Mouse (Mus musculus): ENCODE data around the gene Pdss2. TPM values are rescaled to one million over a fixed set of nuclear protein-coding genes. Genes with fewer than 3 reads are reported as not detected.

Pdss2 gene
- polyA plus RNA-seq, 1 experiment from 2014 or later = 13.4 TPM

DNA sequence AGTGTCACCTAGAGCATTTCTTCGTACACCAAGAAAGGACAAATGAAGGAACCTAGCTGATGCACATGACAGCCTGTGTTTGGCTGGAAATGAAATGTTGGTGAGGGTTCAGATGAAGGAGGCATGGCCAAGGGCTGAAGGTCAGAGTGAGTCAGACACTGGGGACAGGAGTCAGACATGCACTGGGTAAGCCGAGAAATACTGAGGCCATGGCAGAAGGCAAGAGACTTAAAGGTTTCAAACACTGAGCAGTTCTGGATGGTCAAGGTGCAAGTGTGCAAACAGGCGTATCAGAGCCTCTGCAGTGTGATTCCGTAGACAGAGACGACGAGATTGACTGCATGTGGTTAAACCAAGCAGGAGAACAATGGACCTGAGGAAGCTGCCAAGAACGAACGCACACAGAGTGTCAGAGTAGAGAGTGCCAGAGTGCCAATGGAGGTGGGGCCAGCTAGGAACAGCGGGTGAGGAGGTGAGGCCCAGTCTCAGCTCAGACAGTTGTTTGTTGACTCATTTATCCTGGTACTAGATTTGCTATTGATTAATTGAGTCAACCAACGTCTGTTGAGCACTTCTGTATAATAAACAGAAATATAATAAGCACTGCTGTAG, 89.6 kb downstream of the Pdss2 start:
- 83% methylated on average over 10 of the region's 10 CpGs for WGBS
- ATAC-seq (ENCODE audit: insufficient number of reproducible peaks, low FRiP score, low TSS enrichment, low read depth) = no peak
- Histone ChIP-seq H3K4me3 (ENCODE audit: low read depth, low read length) (no peak overlapping the region), H3K36me3 (ENCODE audit: control insufficient read depth, insufficient read depth, low read length) (no peaks in the 10 kb centered on the region), H3K27ac (replicated peaks; ENCODE audit: low read depth, low read length) (no peak overlapping the region), H3K27me3 (ENCODE audit: control insufficient read depth, insufficient read depth, low read length) (no peaks in the 10 kb centered on the region), H3K9ac (ENCODE audit: low read length) (no peak overlapping the region), H3K9me3 (ENCODE audit: control insufficient read depth, low read length) (no peaks in the 10 kb centered on the region), H3K4me2 (ENCODE audit: low read depth, severe bottlenecking) (no peak overlapping the region), H3K4me1 (ENCODE audit: control insufficient read depth, insufficient read depth, low read length) (no peaks in the 10 kb centered on the region)
- no peak for DNase-seq (ENCODE audit: low spot score)

- Histone ChIP-seq H3K4me3 (ENCODE audit: low read depth, low read length) (no peak overlapping the region), H3K27ac (replicated peaks; ENCODE audit: low read depth, low read length) (no peak overlapping the region), H3K36me3 (ENCODE audit: control insufficient read depth, insufficient read depth, low read length) (no peaks in the 10 kb centered on the region), H3K27me3 (ENCODE audit: control insufficient read depth, insufficient read depth, low read length) (no peaks in the 10 kb centered on the region), H3K4me1 (ENCODE audit: control insufficient read depth, insufficient read depth, low read length) (no peaks in the 10 kb centered on the region), H3K9me3 (ENCODE audit: control insufficient read depth, low read length) (no peaks in the 10 kb centered on the region), H3K4me2 (ENCODE audit: low read depth, severe bottlenecking) (no peak overlapping the region), H3K9ac (ENCODE audit: low read length) (no peak overlapping the region)
- no peak for ATAC-seq (ENCODE audit: insufficient number of reproducible peaks, low FRiP score, low TSS enrichment, low read depth)
- 82% methylated on average over 2 of the region's 2 CpGs for WGBS
- no peak for DNase-seq (ENCODE audit: low spot score)
Observed at GRCm38 (mm10) chr10:43312211-43312610, 90.9 kb downstream of the Pdss2 start.

DNA sequence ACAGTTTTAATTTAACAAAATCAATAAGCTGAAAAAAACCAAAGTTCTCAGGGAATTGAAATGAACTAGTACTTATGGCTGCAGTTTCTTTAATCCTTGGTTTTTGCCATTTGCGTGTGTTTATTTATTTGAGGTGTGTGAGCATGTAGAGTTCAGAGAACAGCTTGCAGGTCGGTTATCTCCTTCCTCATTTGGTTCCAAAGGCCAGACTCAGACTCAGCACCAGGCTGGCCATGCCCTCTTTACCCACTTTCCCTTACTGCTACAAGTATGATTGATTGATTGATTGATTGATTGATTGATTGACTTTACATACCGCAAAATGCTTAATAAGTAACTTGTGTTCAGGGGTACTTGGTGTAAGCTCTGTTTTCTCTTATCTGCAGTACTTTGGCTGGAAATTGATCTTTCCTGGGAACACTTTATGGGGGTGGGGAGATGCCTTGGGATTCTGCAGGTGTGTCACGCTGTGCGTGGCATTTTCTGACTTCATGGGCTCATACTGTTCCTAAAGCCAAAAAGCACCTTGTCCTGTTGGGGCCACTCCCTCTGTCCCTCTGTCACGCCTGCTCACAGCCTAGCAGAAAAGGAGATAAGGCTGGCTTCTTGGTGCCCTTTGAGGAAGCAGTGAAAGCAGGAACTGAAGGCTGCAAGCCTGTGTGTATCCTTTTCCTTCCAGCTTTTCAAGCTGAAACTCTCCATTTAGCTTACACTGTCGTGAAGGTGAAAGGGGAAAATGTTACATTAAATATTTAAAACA, 91.6 kb downstream of the Pdss2 start:
- no peak overlapping the region for H3K4me3 ChIP-seq (ENCODE audit: low read depth, low read length)
- no peak overlapping the region for H3K27ac ChIP-seq (replicated peaks; ENCODE audit: low read depth, low read length)
- no peak for ATAC-seq (ENCODE audit: insufficient number of reproducible peaks, low FRiP score, low TSS enrichment, low read depth)
- H3K9ac ChIP-seq (ENCODE audit: low read length) = no peak overlapping the region
- H3K9me3 ChIP-seq (ENCODE audit: control insufficient read depth, low read length) = no peaks in the 10 kb centered on the region
- no peaks in the 10 kb centered on the region for H3K36me3 ChIP-seq (ENCODE audit: control insufficient read depth, insufficient read depth, low read length)
- no peak for DNase-seq (ENCODE audit: low spot score)
- H3K27me3 ChIP-seq (ENCODE audit: control insufficient read depth, insufficient read depth, low read length) = no peaks in the 10 kb centered on the region
- H3K4me2 ChIP-seq (ENCODE audit: low read depth, severe bottlenecking) = no peak overlapping the region
- 73% methylated on average over 7 of the region's 7 CpGs for WGBS
- H3K4me1 ChIP-seq (ENCODE audit: control insufficient read depth, insufficient read depth, low read length) = no peaks in the 10 kb centered on the region

DNA sequence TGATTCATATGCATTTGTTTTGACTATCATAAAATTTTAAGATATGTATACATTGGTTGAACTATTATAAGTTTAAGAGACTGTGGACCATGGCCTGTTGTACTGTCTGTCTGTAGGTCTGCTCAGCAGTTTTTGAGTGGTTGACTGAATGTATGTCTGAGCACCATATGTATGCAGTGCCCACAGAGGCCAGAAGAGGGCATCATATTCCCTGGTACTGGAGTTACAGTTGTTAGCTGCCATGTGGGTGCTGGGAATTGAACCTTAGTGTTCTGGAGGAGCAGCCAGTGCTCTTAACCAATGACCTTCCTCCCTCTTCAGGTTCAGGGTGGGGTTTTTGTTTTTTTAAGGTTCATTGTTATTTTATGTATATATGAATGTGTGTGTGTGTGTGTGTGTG, 93.9 kb downstream of the Pdss2 start:
- Histone ChIP-seq H3K9ac (ENCODE audit: low read length) (no peak overlapping the region), H3K27ac (replicated peaks; ENCODE audit: low read depth, low read length) (no peak overlapping the region), H3K9me3 (ENCODE audit: control insufficient read depth, low read length) (no peaks in the 10 kb centered on the region), H3K27me3 (ENCODE audit: control insufficient read depth, insufficient read depth, low read length) (no peaks in the 10 kb centered on the region), H3K36me3 (ENCODE audit: control insufficient read depth, insufficient read depth, low read length) (no peaks in the 10 kb centered on the region), H3K4me2 (ENCODE audit: low read depth, severe bottlenecking) (no peak overlapping the region), H3K4me3 (ENCODE audit: low read depth, low read length) (no peak overlapping the region), H3K4me1 (ENCODE audit: control insufficient read depth, insufficient read depth, low read length) (no peaks in the 10 kb centered on the region)
- ATAC-seq (ENCODE audit: insufficient number of reproducible peaks, low FRiP score, low TSS enrichment, low read depth) (no peak), DNase-seq (ENCODE audit: low spot score) (no peak)

GRCm38 (mm10) chr10:43317327-43317951, 96.2 kb downstream of the Pdss2 start:
- no peaks in the 10 kb centered on the region for H3K36me3 ChIP-seq (ENCODE audit: control insufficient read depth, insufficient read depth, low read length)
- H3K4me2 ChIP-seq (ENCODE audit: low read depth, severe bottlenecking) = no peak overlapping the region
- no peak overlapping the region for H3K27ac ChIP-seq (replicated peaks; ENCODE audit: low read depth, low read length)
- no peak for ATAC-seq (ENCODE audit: insufficient number of reproducible peaks, low FRiP score, low TSS enrichment, low read depth)
- 77% methylated on average over 9 of the region's 9 CpGs for WGBS
- no peaks in the 10 kb centered on the region for H3K4me1 ChIP-seq (ENCODE audit: control insufficient read depth, insufficient read depth, low read length)
- DNase-seq (ENCODE audit: low spot score) = no peak
- H3K9me3 ChIP-seq (ENCODE audit: control insufficient read depth, low read length) = no peaks in the 10 kb centered on the region
- no peaks in the 10 kb centered on the region for H3K27me3 ChIP-seq (ENCODE audit: control insufficient read depth, insufficient read depth, low read length)
- no peak overlapping the region for H3K9ac ChIP-seq (ENCODE audit: low read length)
- no peak overlapping the region for H3K4me3 ChIP-seq (ENCODE audit: low read depth, low read length)

DNA sequence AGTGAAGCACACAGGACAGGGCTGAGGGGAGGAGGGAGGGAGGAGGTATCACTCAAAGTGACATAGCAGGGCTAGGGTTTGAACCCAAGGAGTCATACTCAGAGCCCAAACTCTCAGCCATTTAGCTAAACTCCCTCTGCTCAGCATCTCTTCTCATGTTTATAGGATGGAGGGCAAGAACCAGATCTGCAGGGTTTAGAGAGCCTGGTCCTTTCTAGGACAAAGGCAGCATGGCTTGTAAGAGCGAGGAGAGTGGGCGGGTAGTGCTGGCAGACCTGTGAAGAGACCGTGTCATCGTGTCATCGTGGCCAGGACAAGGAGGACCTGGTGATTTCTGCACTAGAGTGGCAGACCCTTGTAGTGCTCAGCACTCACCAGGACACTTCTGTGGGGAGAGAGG, 99.7 kb downstream of the Pdss2 start:
- H3K4me2 ChIP-seq (ENCODE audit: low read depth, severe bottlenecking) = no peak overlapping the region
- no peak overlapping the region for H3K9ac ChIP-seq (ENCODE audit: low read length)
- no peak overlapping the region for H3K27ac ChIP-seq (replicated peaks; ENCODE audit: low read depth, low read length)
- H3K27me3 ChIP-seq (ENCODE audit: control insufficient read depth, insufficient read depth, low read length) = no peaks in the 10 kb centered on the region
- WGBS = 84% methylated on average over 5 of the region's 5 CpGs
- DNase-seq (ENCODE audit: low spot score) (no peak), ATAC-seq (ENCODE audit: insufficient number of reproducible peaks, low FRiP score, low TSS enrichment, low read depth) (no peak)
- H3K4me3 ChIP-seq (ENCODE audit: low read depth, low read length) = no peak overlapping the region
- H3K9me3 ChIP-seq (ENCODE audit: control insufficient read depth, low read length) = no peaks in the 10 kb centered on the region
- no peaks in the 10 kb centered on the region for H3K4me1 ChIP-seq (ENCODE audit: control insufficient read depth, insufficient read depth, low read length)
- no peaks in the 10 kb centered on the region for H3K36me3 ChIP-seq (ENCODE audit: control insufficient read depth, insufficient read depth, low read length)

DNA sequence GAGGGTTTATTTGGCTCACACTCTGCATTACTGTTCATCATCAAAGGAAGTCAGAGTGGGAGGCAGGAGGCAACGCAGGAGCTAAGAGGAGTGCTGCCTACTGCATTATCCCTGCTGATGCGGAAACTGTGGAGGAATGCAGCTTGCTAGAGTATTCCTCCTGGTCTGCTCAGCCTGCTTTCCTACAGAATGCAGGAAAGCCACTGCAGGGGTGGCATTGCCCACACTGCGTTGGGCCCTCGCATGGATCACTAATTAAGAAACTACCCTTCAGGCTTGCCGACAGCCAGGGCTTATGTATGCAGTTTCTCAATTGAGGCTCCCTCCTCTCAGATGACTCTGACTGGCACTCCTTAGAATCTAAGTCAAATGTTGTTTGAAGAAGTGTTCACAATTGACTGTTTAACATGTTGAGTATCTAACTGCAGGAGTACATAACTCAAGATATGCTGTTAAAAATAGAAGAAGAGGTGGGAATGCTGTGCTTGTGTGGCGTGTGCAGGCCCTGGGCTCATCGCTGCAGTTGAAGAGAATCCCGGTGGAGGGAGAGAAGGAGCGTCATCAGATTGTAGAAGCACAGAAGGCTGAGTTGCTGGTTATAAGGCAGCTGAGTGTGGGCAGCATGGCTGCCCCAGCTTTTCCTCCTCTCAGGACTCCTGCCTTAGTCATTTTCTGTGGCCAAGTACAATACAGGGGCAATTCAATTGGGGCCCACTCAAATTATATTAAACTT, 101.3 kb downstream of the Pdss2 start:
- WGBS = 75% methylated on average over 9 of the region's 9 CpGs
- Histone ChIP-seq H3K36me3 (ENCODE audit: control insufficient read depth, insufficient read depth, low read length) (no peaks in the 10 kb centered on the region), H3K4me2 (ENCODE audit: low read depth, severe bottlenecking) (no peak overlapping the region), H3K4me3 (ENCODE audit: low read depth, low read length) (no peak overlapping the region), H3K27ac (replicated peaks; ENCODE audit: low read depth, low read length) (no peak overlapping the region), H3K9ac (ENCODE audit: low read length) (no peak overlapping the region), H3K9me3 (ENCODE audit: control insufficient read depth, low read length) (no peaks in the 10 kb centered on the region), H3K4me1 (ENCODE audit: control insufficient read depth, insufficient read depth, low read length) (no peaks in the 10 kb centered on the region), H3K27me3 (ENCODE audit: control insufficient read depth, insufficient read depth, low read length) (no peaks in the 10 kb centered on the region)
- DNase-seq (ENCODE audit: low spot score) = no peak
- ATAC-seq (ENCODE audit: insufficient number of reproducible peaks, low FRiP score, low TSS enrichment, low read depth) = no peak

GRCm38 (mm10) chr10:43323386-43323785, 102.1 kb downstream of the Pdss2 start:
- no peak for ATAC-seq (ENCODE audit: insufficient number of reproducible peaks, low FRiP score, low TSS enrichment, low read depth)
- DNase-seq (ENCODE audit: low spot score) = no peak
- Histone ChIP-seq H3K4me2 (ENCODE audit: low read depth, severe bottlenecking) (no peak overlapping the region), H3K4me3 (ENCODE audit: low read depth, low read length) (no peak overlapping the region), H3K27ac (replicated peaks; ENCODE audit: low read depth, low read length) (no peak overlapping the region), H3K36me3 (ENCODE audit: control insufficient read depth, insufficient read depth, low read length) (no peaks in the 10 kb centered on the region), H3K9me3 (ENCODE audit: control insufficient read depth, low read length) (no peaks in the 10 kb centered on the region), H3K4me1 (ENCODE audit: control insufficient read depth, insufficient read depth, low read length) (no peaks in the 10 kb centered on the region), H3K27me3 (ENCODE audit: control insufficient read depth, insufficient read depth, low read length) (no peaks in the 10 kb centered on the region), H3K9ac (ENCODE audit: low read length) (no peak overlapping the region)
- 66% methylated on average over 8 of the region's 8 CpGs for WGBS
